Mouse (Mus musculus) neural tube, embryonic 14.5 days (tissue): Measurements from ENCODE around the gene Acaca. TPM values are rescaled to one million over a fixed set of nuclear protein-coding genes. Genes with fewer than 3 reads are reported as not detected.
"Not testable (repeated sequence)": the region's sequence is repeated elsewhere in the genome, so short reads cannot be mapped to it uniquely, and the experiment has no call there.

Experiments
- ATAC-seq: fragments of 200-750 bp; cut with Nextera tagmentation; 2 replicates; pipeline ENCODE4 v1.8.0; 2017; ENCODE audit warnings: low read depth, mild to moderate bottlenecking, moderate TSS enrichment, moderate library complexity
- H3K27ac ChIP-seq: fragments of 300-500 bp; sonication (generic); 2 replicates; pipeline ENCODE4 v1.5.1; 2014; ENCODE audit warnings: low read depth, mild to moderate bottlenecking, control low read depth, low read length, moderate library complexity, mixed read lengths
- H3K27me3 ChIP-seq: fragments of 300-500 bp; sonication (generic); 2 replicates; pipeline ENCODE4 v1.6.1; 2014; ENCODE audit warnings: low read length; ENCODE audit not compliant: control insufficient read depth, insufficient read depth
- H3K36me3 ChIP-seq: fragments of 300-500 bp; sonication (generic); 2 replicates; pipeline ENCODE4 v1.6.1; 2014; ENCODE audit warnings: low read length, mixed read lengths; ENCODE audit not compliant: control insufficient read depth, insufficient read depth
- H3K4me1 ChIP-seq: fragments of 300-500 bp; sonication (generic); 2 replicates; pipeline ENCODE4 v1.6.1; 2014; ENCODE audit warnings: low read length; ENCODE audit not compliant: control insufficient read depth, insufficient read depth
- H3K4me2 ChIP-seq: fragments of 300-500 bp; sonication (generic); 2 replicates; pipeline ENCODE4 v1.6.1; 2014; ENCODE audit warnings: mild to moderate bottlenecking, low read depth, low read length, control low read depth
- H3K4me3 ChIP-seq: fragments of 300-500 bp; sonication (generic); 2 replicates; pipeline ENCODE4 v1.5.1; 2014; ENCODE audit warnings: low read depth, low read length, control low read depth, mixed read lengths
- H3K9ac ChIP-seq: fragments of 300-500 bp; sonication (generic); replicated peaks from 2 replicates; pipeline ENCODE4 v1.6.1; 2014; ENCODE audit warnings: low read depth, mild to moderate bottlenecking, control low read depth, low read length, mixed read lengths
- H3K9me3 ChIP-seq: fragments of 300-500 bp; sonication (generic); 2 replicates; pipeline ENCODE4 v1.6.1; 2016; ENCODE audit warnings: low read length; ENCODE audit not compliant: control insufficient read depth
- WGBS: fragments of 180-500 bp; shearing (Covaris S2); extraction: QIAGEN DNeasy Blood & Tissue Kit; methylation state at CpG from one replicate; pipeline ENCODE4 v1.1.7; 2014; 5-methylcytosine and 5-hydroxymethylcytosine counted together
- polyA plus RNA-seq: library from polyadenylated mRNA; unstranded; fragments of >200 nt; fragmentation: Nextera tagmentation; extraction: Ambion mirVana; gene quantifications from 2 replicates; pipeline ENCODE4 v1.2.1, GENCODE M21; 2014

The Acaca gene
- polyA plus RNA-seq, 1 experiment from 2014 or later, result 38.8 TPM

DNA sequence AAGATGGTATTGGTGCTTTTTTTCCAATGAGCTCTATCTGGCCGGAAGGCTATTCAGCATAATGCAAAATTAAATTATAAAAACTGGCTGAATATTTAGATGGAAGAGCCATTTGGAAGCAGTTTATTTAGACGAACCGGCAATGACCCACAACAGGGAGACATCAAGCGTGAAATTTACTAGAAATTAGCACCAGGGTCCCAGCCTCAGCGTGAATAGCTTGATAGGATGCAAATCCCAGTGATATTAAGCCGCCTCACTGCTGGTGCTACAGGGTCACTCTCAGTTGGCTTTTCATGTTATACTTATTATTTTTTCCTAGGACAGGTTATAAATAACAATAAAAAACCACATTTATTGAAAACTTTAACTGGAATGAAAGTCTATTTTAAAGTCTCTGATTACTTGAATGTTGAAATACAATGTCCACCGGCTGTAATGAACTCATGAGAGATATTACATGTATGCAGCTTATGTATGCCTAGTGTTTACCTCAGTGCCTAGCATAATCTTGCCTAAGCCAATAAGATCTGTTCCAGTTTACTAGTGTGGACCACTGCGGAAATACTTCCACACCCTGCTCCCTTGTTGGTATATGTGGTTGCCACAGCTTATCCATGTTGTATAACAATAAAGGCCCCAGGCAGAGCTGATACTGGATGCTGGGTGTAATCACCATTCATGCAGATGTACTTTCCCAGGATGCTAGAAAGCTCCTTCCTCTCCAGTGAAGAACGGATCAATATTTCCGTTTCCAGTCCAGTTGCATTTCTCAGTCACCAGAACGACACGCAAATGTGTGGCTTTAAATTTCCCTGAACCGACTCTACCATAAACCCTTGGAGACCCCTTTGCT, 247.3 kb downstream of the Acaca start:
- 41% methylated on average over 13 of the region's 13 CpGs for WGBS
- peak; percentile 38; the same call in 1 of the 2 replicates for ATAC-seq
- H3K36me3 ChIP-seq, result no peaks in the 10 kb centered on the region

DNA sequence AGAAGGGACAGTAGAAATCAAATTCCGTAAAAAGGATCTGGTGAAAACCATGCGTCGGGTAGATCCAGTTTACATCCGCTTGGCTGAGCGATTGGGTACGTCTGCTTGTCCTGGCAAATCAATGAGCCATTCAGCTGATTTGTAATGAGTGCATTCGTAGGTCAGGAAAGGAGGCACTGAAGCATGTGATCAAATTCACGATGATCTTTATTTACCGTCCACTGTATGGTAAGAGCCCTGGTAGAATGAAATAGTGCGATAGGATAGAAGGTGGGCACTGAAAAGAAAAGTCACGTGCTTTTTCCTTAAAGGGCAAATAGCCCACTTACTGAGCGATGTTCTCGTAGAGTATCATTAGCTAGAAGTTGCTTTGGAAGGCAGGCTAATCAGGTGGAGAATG, 253.0 kb downstream of the Acaca start:
- H3K36me3 ChIP-seq, result no peaks in the 10 kb centered on the region
- no peak overlapping the region for H3K9ac ChIP-seq
- peak; percentile 54; the same call in 1 of the 2 replicates for ATAC-seq
- H3K27ac ChIP-seq, result no peak overlapping the region
- H3K4me3 ChIP-seq, result no peak overlapping the region
- no peaks in the 10 kb centered on the region for H3K27me3 ChIP-seq
- no peaks in the 10 kb centered on the region for H3K9me3 ChIP-seq
- H3K4me2 ChIP-seq, result no peak overlapping the region
- 22% methylated on average over 13 of the region's 13 CpGs for WGBS
- H3K4me1 ChIP-seq, result 0 out of 2 replicates have a peak, but pooled peaks cover 10% of the 10 kb centered on the region

More for the DNA sequence above, 247.3 kb downstream of the Acaca start:
- Histone ChIP-seq H3K9me3 (no peaks in the 10 kb centered on the region), H3K4me3 (no peak overlapping the region), H3K9ac (no peak overlapping the region), H3K27ac (peak overlapping the region; percentile 73), H3K4me2 (no peak overlapping the region), H3K27me3 (no peaks in the 10 kb centered on the region), H3K4me1 (peaks cover 15% of the 10 kb centered on the region; the same call in 1 of the 2 replicates)

DNA sequence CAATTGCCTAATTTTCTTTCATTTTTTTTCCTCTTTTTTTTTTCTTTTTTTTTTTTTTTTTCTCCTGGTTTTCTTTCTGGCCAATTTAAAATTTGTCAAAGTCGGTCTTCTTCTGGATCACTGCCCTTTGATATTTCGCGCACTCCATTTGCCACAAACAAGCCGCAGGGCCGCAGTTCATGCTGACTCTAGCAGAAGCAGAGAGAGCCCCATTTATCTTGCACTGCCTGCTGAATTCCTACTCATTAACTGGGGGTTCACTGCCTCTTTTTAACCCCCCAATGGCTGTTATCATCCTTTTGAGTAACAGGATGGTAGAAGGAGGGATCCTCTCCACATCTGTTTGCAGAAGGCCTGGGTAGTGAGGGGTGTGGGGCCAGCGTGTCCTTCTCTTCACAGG, 254.4 kb downstream of the Acaca start:
- no peaks in the 10 kb centered on the region for H3K27me3 ChIP-seq
- H3K27ac ChIP-seq, result 0 out of 2 replicates have a peak overlapping the region, but pooled peaks have one; percentile 16
- no peak overlapping the region for H3K4me2 ChIP-seq
- no peaks in the 10 kb centered on the region for H3K9me3 ChIP-seq
- no peak overlapping the region for H3K4me3 ChIP-seq
- no peaks in the 10 kb centered on the region for H3K36me3 ChIP-seq
- 40% methylated on average over 6 of the region's 6 CpGs for WGBS
- 0 out of 2 replicates have a peak, but pooled peaks cover 9% of the 10 kb centered on the region for H3K4me1 ChIP-seq
- H3K9ac ChIP-seq, result no peak overlapping the region
- no peak for ATAC-seq

DNA sequence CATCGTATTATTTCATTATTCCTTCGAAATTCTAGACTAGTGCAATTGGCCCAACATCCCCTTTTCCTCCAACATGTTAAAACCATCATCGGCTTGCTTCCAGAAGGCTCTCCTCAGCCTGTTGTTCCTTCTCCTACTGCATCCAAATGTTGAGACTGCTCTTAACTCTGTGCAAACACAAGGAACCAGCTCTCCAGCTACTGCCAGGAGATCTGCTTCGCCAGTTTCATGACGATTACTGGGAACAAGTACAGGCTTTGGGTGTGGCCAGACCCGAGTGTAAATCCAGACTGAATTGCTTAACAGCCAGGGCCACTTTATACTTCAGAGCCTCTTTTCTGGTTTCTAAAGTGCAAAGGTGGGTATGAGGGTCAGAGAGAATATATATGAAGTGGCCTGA, 259.9 kb downstream of the Acaca start:
- WGBS, result 84% methylated on average over 6 of the region's 6 CpGs
- 0 out of 2 replicates have a peak, but pooled peaks cover under 1% of the 10 kb centered on the region for H3K4me1 ChIP-seq
- no peak overlapping the region for H3K9ac ChIP-seq
- no peaks in the 10 kb centered on the region for H3K9me3 ChIP-seq
- no peak overlapping the region for H3K27ac ChIP-seq
- no peak for ATAC-seq
- no peaks in the 10 kb centered on the region for H3K36me3 ChIP-seq
- no peaks in the 10 kb centered on the region for H3K27me3 ChIP-seq
- H3K4me2 ChIP-seq, result no peak overlapping the region
- H3K4me3 ChIP-seq, result no peak overlapping the region

DNA sequence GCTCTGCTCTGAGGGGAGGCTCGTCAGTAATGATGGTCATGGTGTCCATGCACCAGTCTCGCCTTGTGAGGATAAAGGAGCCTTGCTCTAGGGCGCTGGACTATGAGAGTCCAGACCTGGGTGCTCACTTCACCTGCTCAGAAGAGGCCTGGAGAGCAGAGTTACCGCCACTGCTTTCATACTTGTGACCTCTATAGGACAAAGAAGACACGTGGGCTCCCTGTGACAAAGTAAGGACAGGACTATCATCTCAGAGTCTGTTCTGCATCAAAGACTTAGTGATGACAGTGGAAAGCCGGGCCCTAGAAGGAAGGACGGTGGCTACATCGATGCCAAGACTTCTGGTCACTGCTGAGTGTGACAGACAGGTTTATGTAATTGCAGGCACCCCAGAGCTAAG, 261.7 kb downstream of the Acaca start:
- H3K9ac ChIP-seq, result no peak overlapping the region
- H3K4me1 ChIP-seq, result no peaks in the 10 kb centered on the region
- H3K9me3 ChIP-seq, result no peaks in the 10 kb centered on the region
- no peaks in the 10 kb centered on the region for H3K36me3 ChIP-seq
- ATAC-seq, result no peak
- no peak overlapping the region for H3K4me3 ChIP-seq
- no peak overlapping the region for H3K27ac ChIP-seq
- H3K4me2 ChIP-seq, result no peak overlapping the region
- WGBS, result 86% methylated on average over 8 of the region's 8 CpGs
- no peaks in the 10 kb centered on the region for H3K27me3 ChIP-seq

DNA sequence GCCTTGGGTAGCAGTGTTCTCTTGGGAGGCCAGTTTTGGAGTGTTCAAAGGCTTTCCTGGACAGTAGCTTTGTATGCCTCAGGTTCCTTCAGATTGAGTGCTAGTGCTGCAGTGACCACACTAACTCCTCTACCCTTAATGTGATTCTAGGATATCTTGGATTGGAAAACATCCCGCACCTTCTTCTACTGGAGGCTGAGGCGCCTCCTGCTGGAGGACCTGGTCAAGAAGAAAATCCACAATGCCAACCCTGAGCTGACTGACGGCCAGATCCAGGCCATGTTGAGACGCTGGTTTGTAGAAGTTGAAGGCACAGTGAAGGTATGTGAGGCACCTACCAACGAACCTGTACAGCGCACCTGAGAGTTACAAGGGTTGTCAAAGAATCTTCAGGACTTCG, 262.6 kb downstream of the Acaca start:
- not testable (repeated sequence) for H3K4me1 ChIP-seq, ATAC-seq, H3K27ac ChIP-seq, H3K36me3 ChIP-seq, H3K4me2 ChIP-seq, H3K4me3 ChIP-seq, H3K9ac ChIP-seq, H3K9me3 ChIP-seq, H3K27me3 ChIP-seq
- 81% methylated on average over 7 of the region's 7 CpGs for WGBS

DNA sequence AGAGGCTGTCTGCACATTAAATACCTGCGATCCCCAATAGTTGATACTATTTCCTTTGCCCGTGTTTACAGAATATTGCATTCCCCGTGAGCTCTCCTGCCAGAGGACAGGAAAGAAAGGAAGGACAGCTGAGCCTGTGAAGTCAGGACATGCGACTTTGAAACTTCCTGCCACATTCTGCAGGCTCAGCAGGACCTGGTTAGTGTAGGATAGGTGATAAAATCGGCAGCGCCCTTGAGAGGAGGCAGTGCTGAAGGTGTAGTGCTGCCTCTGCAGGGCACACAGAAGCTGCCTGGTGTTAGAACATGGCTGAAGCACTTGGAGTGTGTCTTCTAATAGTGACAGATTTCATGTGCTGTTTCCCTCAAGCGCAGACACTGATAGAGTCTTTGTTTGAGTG, 264.1 kb downstream of the Acaca start:
- H3K27me3 ChIP-seq, result no peaks in the 10 kb centered on the region
- WGBS, result 72% methylated on average over 7 of the region's 7 CpGs
- H3K4me2 ChIP-seq, result no peak overlapping the region
- H3K36me3 ChIP-seq, result 0 out of 2 replicates have a peak, but pooled peaks cover 5% of the 10 kb centered on the region
- H3K4me3 ChIP-seq, result no peak overlapping the region
- no peak for ATAC-seq
- no peak overlapping the region for H3K27ac ChIP-seq
- no peaks in the 10 kb centered on the region for H3K9me3 ChIP-seq
- no peak overlapping the region for H3K9ac ChIP-seq
- H3K4me1 ChIP-seq, result peaks cover 5% of the 10 kb centered on the region; the same call in 1 of the 2 replicates

DNA sequence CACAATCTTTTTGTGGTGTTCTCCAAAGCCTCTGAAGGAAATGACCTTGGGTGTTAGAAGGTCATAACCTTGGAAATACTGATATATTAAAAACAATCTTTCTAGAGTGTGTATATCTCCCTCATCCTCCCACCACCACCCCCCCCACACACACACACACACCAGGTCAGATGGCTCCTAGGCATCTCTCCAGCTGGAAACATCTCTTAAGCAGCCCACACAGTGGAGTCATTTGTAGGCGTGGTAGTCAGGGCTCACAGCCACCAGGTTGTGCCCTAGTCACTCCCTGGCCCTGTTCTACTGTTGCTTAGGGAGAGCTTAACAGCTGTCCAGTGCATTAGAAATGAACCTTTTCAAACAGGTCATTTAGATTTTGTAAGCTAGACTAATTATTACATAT, 265.5 kb downstream of the Acaca start:
- H3K9me3 ChIP-seq, result no peaks in the 10 kb centered on the region
- no peak overlapping the region for H3K9ac ChIP-seq
- H3K36me3 ChIP-seq, result 0 out of 2 replicates have a peak, but pooled peaks cover 5% of the 10 kb centered on the region
- ATAC-seq, result no peak
- H3K27ac ChIP-seq, result no peak overlapping the region
- WGBS, result 64% methylated on average over 1 of the region's 1 CpGs
- no peak overlapping the region for H3K4me3 ChIP-seq
- H3K4me1 ChIP-seq, result peaks cover 5% of the 10 kb centered on the region; the same call in 1 of the 2 replicates
- no peaks in the 10 kb centered on the region for H3K27me3 ChIP-seq
- no peak overlapping the region for H3K4me2 ChIP-seq

DNA sequence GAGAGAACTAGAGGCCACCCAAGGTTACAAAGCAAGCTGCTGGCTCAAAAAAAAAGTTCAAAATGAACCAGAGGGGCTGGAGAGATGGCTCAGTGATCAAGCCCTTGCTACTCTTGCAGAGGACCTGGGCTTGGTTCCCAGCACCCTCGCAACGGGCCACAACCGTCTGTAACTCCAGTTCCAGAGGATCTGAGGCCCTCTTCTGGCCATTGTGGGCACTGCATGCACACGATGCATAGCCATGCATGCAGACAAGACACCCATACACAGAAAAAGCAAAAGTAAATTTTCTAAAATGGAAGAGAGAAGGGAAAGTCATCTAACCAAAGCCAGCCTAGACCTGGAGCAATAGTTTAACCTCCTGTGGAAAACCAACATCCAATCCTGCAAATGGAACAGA, 277.3 kb downstream of the Acaca start:
- H3K9ac ChIP-seq, result no peak overlapping the region
- H3K27ac ChIP-seq, result no peak overlapping the region
- no peaks in the 10 kb centered on the region for H3K27me3 ChIP-seq
- WGBS, result 99% methylated on average over 4 of the region's 4 CpGs
- H3K9me3 ChIP-seq, result no peaks in the 10 kb centered on the region
- H3K4me1 ChIP-seq, result peaks cover 3% of the 10 kb centered on the region; the same call in 1 of the 2 replicates
- H3K4me2 ChIP-seq, result no peak overlapping the region
- no peak for ATAC-seq
- H3K4me3 ChIP-seq, result no peak overlapping the region
- H3K36me3 ChIP-seq, result no peaks in the 10 kb centered on the region
